Mouse (Mus musculus) kidney, adult 2 months (tissue): ENCODE data around the gene Zc3h18. TPM values are rescaled to one million over a fixed set of nuclear protein-coding genes. Genes with fewer than 3 reads are reported as not detected.

Experiments used
- DNase-seq: peaks from one replicate; pipeline ENCODE4 v3.0.0; 2021
- H3K27ac ChIP-seq: fragments of 200-500 bp; 2 replicates; pipeline ENCODE4 v1.5.1; 2012; ENCODE audit warnings: low read depth, low read length, control low read depth, inconsistent platforms; ENCODE audit not compliant: insufficient read depth
- H3K27me3 ChIP-seq: fragments of 200-500 bp; replicated peaks from 2 replicates; pipeline ENCODE4 v1.6.1; 2012; ENCODE audit warnings: mild to moderate bottlenecking, moderate library complexity, low read length, inconsistent platforms; ENCODE audit not compliant: control insufficient read depth, insufficient read depth
- H3K36me3 ChIP-seq: fragments of 200-500 bp; 2 replicates; pipeline ENCODE4 v1.6.1; 2012; ENCODE audit warnings: mild to moderate bottlenecking, moderate library complexity, low read length, inconsistent platforms; ENCODE audit not compliant: control insufficient read depth, insufficient read depth
- H3K4me1 ChIP-seq: fragments of 200-500 bp; 2 replicates; pipeline ENCODE4 v1.6.1; 2011; ENCODE audit warnings: low read length; ENCODE audit not compliant: control insufficient read depth, insufficient read depth
- H3K4me3 ChIP-seq: fragments of 200-500 bp; 2 replicates; pipeline ENCODE4 v1.5.1; 2011; ENCODE audit warnings: mild to moderate bottlenecking, low read depth, low read length, control low read depth; ENCODE audit not compliant: insufficient read depth
- CTCF ChIP-seq: fragments of 200-500 bp; conservative IDR thresholded peaks from 2 replicates; pipeline ENCODE4 v1.5.1; 2011; ENCODE audit warnings: low read depth, mild to moderate bottlenecking, control low read depth, low read length, moderate library complexity, mixed read lengths; ENCODE audit not compliant: insufficient read depth, insufficient read length
- POLR2A ChIP-seq: fragments of 200-500 bp; IDR thresholded peaks from one replicate; pipeline ENCODE4 v1.6.1; 2011; ENCODE audit warnings: low read depth, low read length, control low read depth
- WGBS: fragments of 180-500 bp; shearing (Covaris S2); methylation state at CpG from one replicate; pipeline ENCODE4 v1.1.7; 2018; 5-methylcytosine and 5-hydroxymethylcytosine counted together
- polyA plus RNA-seq: library from polyadenylated mRNA; depleted of rRNA; stranded (reverse); fragments of >200 nt; gene quantifications from 2 replicates; pipeline ENCODE4 v1.2.3, GENCODE M21; 2012

Gene Zc3h18
- polyA plus RNA-seq, 1 experiment = 23.3 TPM

DNA sequence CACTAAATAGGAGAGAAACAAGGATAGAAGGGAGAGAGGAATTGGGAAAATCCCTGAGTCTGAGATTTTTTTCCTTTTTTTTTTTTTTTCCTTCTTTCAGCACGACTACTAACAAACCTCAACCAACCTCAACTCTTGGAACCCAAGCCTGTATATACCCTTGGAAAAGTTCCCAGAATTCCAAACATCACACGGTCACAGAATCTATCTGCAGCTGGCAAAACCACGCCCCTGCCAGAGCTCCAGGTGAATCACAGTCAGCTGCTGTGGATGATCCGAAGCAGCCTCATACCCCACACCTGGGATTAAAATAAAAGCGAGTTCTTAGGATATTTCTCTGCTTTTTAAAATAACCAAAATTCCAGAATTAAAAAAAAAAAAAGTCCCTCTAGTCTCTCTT, 34.0 kb upstream of the Zc3h18 start:
- Histone ChIP-seq H3K4me1 (peaks cover 5% of the 10 kb centered on the region; the same call in 1 of the 2 replicates), H3K4me3 (no peak overlapping the region), H3K27me3 (no peaks in the 10 kb centered on the region), H3K27ac (no peak overlapping the region), H3K36me3 (no peaks in the 10 kb centered on the region)
- DNase-seq = no peak
- TF ChIP-seq CTCF = no peak
- TF ChIP-seq POLR2A = no peak
- WGBS = 27% methylated on average over 5 of the region's 5 CpGs

DNA sequence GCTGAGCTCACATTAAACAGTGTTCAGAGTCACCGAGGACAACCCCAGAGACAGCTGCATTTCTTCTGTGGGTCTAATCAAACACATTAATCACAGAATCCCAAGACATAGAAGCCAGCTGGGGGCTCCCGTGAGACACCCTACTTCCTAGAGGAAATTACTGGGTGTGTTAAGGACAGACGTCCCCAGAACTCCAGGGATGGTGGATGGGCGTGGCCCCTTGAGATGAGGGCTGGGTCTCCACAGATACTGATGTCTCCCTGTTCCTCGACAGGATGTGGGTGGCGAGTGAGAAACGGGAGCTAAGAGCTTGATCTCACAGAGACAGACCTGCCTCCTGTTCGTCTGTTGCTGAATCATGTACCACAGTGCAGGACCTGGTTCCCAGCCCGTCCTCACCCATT, 33.6 kb upstream of the Zc3h18 start:
- peak; percentile 66 for DNase-seq

DNA sequence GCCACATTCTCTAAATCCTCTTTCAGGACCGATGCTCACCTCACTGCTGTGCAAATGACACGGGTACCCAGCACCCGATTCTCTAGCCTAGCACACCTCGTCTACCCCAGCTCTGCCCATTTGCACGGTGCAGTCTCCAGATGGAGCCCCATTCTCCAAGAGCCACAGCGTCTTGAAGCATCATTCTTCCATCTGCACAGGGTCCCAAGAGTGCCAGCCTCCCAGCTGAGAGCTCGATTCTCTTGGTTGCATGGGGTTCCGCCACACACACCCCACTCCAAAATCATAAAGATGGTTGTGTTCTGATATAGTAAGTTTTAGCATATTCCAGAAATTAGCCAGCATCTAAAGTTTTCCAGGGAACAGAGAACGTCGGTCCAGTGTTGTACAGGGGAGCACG, 33.1 kb upstream of the Zc3h18 start:
- no peaks in the 10 kb centered on the region for H3K36me3 ChIP-seq
- H3K27me3 ChIP-seq = no peaks in the 10 kb centered on the region
- peaks cover 5% of the 10 kb centered on the region; the same call in 1 of the 2 replicates for H3K4me1 ChIP-seq
- no peak for DNase-seq
- H3K4me3 ChIP-seq = peak overlapping the region; percentile 17; the same call in 1 of the 2 replicates
- 6% methylated on average over 11 of the region's 11 CpGs for WGBS
- no peak for TF ChIP-seq POLR2A
- H3K27ac ChIP-seq = no peak overlapping the region

More for the DNA sequence above, 33.6 kb upstream of the Zc3h18 start:
- no peak for TF ChIP-seq CTCF
- no peak for TF ChIP-seq POLR2A
- Histone ChIP-seq H3K36me3 (no peaks in the 10 kb centered on the region), H3K27me3 (no peaks in the 10 kb centered on the region), H3K27ac (no peak overlapping the region), H3K4me3 (no peak overlapping the region), H3K4me1 (peaks cover 5% of the 10 kb centered on the region; the same call in 1 of the 2 replicates)
- WGBS = 4% methylated on average over 9 of the region's 9 CpGs

DNA sequence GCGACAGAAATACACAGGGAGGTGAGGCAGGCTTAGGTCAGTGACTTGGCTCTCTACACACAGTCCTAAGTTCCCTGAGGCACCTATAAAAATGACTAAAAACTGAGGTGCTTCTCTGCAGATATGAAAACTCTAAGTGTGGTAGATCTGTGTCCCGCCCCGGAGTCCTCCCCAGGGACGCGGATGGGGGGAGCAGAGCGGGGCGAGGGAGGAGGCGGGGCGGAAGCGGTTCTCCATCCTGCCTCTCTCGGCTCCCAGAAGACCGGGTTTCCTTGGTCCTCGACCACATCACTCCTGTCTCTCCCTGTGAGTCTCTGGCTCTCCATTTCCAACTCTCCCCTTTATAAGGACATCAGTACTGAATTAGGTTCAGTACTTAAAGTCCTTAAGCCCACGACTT, 32.7 kb upstream of the Zc3h18 start:
- TF ChIP-seq POLR2A (no peak), CTCF (no peak)
- Histone ChIP-seq H3K4me1 (peaks cover 5% of the 10 kb centered on the region; the same call in 1 of the 2 replicates), H3K27ac (no peak overlapping the region), H3K27me3 (no peaks in the 10 kb centered on the region), H3K36me3 (no peaks in the 10 kb centered on the region), H3K4me3 (peak overlapping the region; percentile 17; the same call in 1 of the 2 replicates)
- DNase-seq = peak; percentile 33
- WGBS = 3% methylated on average over 14 of the region's 14 CpGs

DNA sequence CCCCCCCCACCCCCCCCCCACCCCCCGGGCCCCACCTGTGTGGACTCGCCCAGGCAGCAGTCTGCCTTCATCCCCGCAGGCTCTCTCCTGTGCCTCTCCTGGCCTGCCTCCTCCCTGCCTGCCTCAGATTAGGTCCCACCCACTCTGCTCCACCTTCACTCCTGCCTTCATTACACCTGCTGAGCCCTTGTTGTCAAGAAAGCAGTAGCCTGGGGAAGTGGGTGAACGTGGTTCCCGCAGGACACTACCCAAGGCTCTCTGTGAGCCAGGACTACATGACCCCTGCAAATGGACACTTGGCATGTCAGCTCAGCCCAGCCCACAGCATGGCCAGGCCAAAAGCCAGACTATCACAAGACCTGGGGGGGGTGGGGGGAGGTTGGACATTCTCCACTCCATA, 32.2 kb upstream of the Zc3h18 start:
- no peak for TF ChIP-seq POLR2A
- TF ChIP-seq CTCF = no peak
- 14% methylated on average over 4 of the region's 5 CpGs for WGBS

DNA sequence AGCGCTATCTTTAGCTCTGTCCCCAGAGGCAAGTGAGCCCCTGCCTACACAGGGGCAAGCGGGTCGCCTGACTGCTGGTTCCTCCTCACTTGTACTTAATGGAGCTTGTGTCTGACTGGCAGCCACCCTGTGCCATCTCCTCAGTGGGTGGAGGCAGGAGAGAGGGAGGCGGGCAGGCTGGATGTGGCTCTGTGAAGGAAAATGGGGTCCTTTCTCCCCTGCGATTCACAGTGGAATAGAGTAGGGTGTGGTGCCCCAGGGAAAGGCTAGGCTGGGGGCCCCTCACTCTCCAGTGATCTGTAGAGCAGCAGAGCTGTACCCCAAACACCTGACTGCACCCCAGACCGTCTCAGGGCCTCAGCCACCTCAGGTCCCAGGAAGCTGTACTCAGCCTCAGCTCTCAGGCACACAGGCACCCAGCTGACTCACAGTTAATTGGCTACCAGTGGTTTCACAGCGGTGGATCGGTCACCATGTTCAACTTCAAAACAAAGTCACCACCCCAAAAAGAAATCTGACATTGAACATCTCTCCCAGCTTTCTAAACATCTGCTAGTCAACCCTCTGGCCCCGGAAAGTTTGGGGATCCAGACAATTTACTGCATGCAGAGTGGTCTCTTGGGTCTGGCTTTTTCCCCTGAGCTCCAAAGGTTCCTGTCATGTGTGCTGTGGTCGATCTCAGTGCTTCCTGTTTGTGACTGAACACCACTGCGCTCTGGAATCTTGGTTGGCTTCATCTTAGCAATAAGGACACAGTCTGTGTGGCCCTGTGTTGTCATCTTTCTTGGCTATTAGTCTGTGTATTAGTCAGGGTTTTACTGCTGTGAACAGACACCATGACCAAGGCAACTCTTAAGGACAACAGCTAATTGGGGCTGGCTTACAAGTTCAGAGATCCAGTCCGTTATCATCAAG, 31.0 kb upstream of the Zc3h18 start:
- TF ChIP-seq CTCF = no peak
- no peak for TF ChIP-seq POLR2A
- Histone ChIP-seq H3K4me3 (no peak overlapping the region), H3K4me1 (peaks cover 5% of the 10 kb centered on the region; the same call in 1 of the 2 replicates), H3K36me3 (no peaks in the 10 kb centered on the region), H3K27me3 (no peaks in the 10 kb centered on the region), H3K27ac (no peak overlapping the region)
- no peak for DNase-seq
- 71% methylated on average over 12 of the region's 12 CpGs for WGBS

More for the DNA sequence above, 32.2 kb upstream of the Zc3h18 start:
- Histone ChIP-seq H3K27ac (no peak overlapping the region), H3K4me3 (no peak overlapping the region), H3K27me3 (no peaks in the 10 kb centered on the region), H3K36me3 (no peaks in the 10 kb centered on the region), H3K4me1 (peaks cover 5% of the 10 kb centered on the region; the same call in 1 of the 2 replicates)
- no peak for DNase-seq

DNA sequence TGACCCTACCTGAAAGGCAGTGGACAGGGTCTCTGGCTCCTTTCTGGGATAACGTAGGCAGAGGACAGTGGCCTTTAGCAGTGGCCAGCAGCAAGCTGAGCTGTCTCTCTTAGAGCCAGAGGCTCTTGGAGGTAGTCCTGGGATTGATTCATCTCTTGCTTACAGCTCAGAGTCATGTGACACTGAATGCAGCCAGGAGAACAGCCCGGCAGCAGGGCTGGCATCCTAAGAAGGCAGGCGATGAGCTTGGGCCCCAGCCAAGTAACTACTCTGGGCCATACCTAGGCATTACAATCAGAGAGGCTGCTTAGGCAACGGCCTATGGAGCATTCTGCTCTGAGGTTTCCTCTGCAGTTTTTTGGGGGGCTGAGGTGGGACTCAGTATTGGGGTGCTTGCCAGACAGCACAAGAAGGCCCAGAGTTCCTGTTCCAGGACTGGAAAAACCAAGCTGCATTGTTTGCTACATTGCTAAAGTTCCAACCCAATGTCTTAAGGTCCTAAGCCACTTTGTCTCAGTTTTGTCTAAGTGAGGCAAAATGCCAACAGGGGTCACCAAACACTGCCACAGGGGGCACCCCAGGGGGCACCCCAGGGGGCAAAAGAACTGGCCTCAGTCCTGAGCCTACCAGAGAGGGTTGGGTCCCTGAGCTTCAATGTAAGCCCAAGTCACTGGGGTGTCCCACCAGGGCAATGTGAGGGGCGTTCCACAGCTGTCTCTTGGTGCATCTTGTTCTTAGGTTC, 28.4 kb upstream of the Zc3h18 start:
- no peak overlapping the region for H3K4me3 ChIP-seq
- DNase-seq = no peak
- H3K4me1 ChIP-seq = peaks cover 5% of the 10 kb centered on the region; the same call in 1 of the 2 replicates
- TF ChIP-seq POLR2A (no peak), CTCF (no peak)
- WGBS = 48% methylated on average over 5 of the region's 5 CpGs
- H3K36me3 ChIP-seq = no peaks in the 10 kb centered on the region
- no peak overlapping the region for H3K27ac ChIP-seq
- no peaks in the 10 kb centered on the region for H3K27me3 ChIP-seq
